Mouse (Mus musculus) skeletal muscle tissue, adult 2 months (tissue): ENCODE measurements at regions not wholly inside any gene's neighbourhood (a gene's known extent, or its start where the extent isn't known, plus 50 kb on each side); places are given as distances from the start of the nearest gene placed in this dataset.

Experiments
- DNase-seq: peaks from one replicate; pipeline ENCODE4 v3.0.0-alpha.2; 2012; ENCODE audit warnings: low read depth, low spot score

DNA sequence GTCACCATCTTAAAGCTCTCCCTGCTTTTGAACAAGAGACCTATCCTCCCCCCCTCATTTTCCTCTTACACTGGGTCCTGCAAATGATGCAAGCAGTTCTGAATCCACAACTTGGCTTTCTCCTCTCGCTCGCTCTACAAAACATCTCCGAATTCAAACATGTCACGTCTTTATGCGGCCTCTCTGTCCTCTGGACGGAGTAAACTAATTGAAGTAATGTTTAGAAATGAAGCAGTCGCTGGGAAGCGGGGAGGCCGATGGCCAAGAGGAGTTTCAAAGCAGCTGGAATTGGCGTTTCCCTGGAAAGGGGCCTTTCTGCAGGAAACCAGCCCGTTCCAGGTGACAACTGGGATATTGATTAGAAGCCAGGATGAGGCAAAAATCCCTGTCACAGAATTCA is 446.8 kb downstream of the Ate1 start:
- DNase-seq: no peak

- DNase-seq: no peak
These were observed 446.0 kb downstream of the Ate1 start for GRCm38 (mm10) chr7:130073890-130074819.

DNA sequence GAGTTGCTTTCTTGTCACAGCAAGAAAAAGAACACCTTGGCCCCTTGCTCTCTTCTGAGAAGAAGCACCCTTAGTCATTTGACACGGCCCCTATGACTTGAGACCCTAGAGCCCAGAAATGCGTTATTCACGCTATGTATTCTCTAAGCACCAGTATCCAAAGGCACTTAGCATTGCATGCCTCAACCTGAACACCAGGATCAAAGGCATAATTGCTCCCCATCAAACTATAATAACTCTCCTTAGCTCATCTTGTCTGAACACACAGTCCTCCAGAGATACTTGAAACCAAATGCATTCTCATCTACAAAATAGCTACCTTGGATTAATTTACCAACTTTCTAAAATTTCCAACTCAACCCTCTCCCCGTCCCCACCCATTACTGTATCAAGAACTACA is 437.5 kb downstream of the Ate1 start:
- no peak for DNase-seq

GRCm38 (mm10) chr7:130085706-130086105 is 434.5 kb downstream of the Ate1 start:
- no peak for DNase-seq

DNA sequence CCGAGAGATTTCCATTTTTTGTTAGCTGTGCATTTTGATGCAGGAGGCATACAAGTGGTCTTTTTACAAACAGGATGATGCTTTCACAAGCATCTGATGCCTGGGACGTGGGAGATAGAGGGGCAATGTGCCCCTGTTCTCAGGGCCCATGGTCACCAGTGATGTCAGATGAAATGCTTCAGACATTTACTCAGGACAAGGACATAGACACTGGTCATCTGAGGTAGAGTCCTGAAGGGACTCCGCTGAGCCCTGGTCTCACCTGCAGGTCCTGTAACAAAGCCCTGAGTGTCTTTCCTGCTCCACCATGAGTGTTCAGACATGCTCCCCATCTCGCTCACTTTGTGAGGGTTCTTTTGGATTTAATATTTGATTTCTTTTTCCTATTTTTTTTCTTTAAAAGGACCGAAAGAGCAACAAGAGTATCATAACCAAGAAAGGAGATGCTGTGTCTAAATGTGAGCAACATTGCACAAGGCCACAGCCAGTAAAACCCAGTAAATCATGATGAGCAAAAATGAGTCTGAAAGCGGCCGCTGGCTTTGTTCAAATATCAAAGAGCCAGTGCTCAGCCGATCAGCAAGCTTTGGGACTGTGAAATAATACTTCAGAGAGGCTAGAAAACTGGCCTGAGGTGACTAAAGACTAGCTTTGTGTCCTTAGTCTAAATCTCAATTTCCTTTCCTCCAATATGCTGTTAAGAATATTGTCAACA is 430.1 kb downstream of the Ate1 start:
- no peak for DNase-seq

GRCm38 (mm10) chr7:130091942-130092341 is 428.2 kb downstream of the Ate1 start:
- no peak for DNase-seq

DNA sequence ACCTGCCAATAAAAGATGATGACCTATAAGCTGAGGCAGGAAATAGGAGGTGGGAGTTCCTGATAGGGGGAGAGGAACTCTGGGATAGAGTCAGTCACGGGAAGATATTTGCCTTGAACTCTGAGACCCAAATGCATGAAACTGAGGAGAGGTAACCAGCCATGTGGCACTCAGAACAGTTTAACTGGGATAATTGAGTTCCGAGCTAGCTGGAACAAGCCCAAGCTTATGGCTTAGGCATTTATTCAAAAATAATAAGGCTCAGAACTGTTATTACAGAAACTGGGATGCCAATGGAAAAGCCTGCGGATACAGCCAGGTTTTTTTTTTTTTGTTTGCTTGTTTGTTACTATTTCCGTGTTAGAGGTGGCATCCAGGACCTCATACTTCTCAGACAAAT is 425.0 kb downstream of the Ate1 start:
- no peak for DNase-seq

GRCm38 (mm10) chr7:130098606-130099005 is 421.6 kb downstream of the Ate1 start:
- DNase-seq: no peak

DNA sequence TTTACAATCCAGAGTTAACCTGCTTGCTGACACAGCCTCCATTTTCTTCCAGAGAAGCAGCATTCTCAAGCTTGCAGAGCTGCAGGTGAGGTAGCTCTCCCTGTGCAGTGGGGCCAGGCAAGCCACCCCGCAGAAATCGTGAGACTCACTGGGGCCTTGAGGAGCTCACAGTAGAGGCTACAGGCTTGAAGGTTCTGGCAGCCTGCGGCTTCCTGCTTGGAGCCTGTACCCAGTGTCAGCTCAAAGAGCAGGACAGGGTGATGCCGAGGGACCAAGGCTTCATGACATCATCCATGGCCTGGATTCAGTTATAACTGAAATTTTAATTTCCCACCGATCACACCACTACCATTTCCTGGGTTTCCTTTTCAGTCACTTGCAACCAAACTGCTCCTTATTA is 417.5 kb downstream of the Ate1 start:
- no peak for DNase-seq

DNA sequence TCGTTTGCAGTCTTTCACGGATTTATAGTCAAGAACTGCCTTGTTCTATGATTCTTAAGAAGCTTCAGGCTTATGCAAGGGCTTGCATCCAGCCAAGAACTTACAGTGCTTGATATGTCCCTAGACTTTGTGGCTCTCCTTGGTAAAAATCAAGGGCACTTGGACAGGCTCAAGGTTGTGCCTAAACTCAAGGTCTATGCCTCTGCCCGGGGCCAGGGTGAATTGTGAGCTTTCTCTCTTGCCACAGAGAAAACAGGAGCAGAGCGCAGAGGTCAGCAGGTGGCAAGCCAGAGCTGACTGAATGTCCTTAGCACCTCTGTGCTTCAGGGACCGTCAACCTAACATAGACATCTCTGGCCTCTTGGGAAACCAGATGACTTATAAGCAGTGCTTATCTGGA is 413.2 kb downstream of the Ate1 start:
- DNase-seq: no peak

- DNase-seq: no peak
These were observed 411.8 kb downstream of the Ate1 start for GRCm38 (mm10) chr7:130108362-130108761.
